Mouse (Mus musculus) left cerebral cortex, adult 18-20 months (tissue): ENCODE measurements around the gene Ipo7. TPM values are rescaled to one million over a fixed set of nuclear protein-coding genes. Genes with fewer than 3 reads are reported as not detected.

Experiments used
- DNase-seq, 2 experiments: peaks; one replicate each; pipeline ENCODE4 v3.0.0; 2021 to 2022; ENCODE audit warnings: low spot score in 2 of 2, mixed read lengths in 1 of 2
- total RNA-seq, 2 experiments: library from RNA; stranded (reverse); gene quantifications; 2 replicates each; pipeline ENCODE4 v1.2.3; 2021

The Ipo7 gene
- total RNA-seq, 2 experiments from 2014 or later = 98.4 to 106 TPM

DNA sequence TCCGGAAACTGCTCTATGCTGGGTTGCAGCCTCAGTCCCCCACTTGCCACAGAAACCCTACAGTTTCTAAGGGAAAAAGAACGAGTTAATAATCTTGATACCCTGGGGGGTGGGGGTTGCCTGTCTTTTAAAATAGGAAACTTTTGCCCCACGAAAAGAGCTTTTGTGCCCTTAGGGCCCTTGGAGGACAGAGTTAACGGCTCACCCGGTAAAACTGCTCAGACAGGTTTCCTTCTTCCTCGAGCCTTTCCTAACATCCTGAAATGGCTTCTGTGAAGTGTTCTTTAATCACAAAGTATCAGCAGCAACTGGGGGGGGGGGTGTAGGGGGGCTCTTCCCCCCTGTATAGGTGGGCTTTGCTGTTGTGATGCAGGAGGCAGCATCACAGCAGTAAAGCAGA, 82.8 kb downstream of the Ipo7 start:
- no peak for DNase-seq

DNA sequence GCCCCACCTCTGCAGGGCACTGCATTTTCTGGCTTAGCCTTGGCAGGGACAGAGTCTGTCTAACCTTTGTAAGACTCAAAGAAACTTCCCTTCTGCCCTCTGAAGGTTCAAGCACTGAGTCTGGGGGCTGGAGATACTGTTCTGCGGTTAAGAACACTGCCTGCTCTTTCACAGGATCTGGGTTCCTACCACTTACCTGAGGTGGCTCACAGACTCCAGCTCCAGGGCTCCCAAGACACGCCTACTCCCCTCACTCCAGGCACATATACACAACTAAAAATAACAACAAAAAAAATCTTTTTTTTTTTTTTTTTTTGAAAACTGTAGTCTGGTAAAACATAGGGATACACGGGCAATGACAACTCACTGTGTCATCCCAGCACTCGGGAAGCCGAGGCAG, 83.2 kb downstream of the Ipo7 start:
- DNase-seq = no peak

DNA sequence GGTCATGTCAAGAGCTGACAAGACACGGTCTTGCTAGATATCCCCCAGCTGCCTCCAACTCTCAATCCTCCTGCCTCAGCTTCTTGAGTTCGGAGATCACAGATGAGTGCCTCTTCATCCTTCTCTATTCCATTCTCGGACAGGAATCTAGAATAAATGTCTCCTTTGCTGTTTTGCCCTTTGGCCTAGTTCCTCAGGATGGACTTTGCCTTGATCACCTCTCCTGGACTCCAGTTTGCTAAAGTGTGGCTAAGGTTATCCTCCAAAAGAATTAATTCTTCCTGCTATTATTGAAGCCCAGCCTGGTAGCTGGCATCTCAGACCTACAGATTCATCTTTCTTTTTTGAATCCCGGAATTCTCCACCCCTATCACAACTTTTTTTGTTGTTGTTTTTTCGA, 87.0 kb downstream of the Ipo7 start:
- no peak for DNase-seq

Other genes with a start within 250 kb of the Ipo7 start
- gene Nrip3, start 236.2 kb upstream of the Ipo7 start, total RNA-seq = 10 to 100 TPM; 82.9 to 87.3 TPM
- 1 to 10 TPM in 1 of 2 experiments, under 1 TPM in 1; 0.93 to 1.1 TPM for gene Scube2, start 152.6 kb upstream of the Ipo7 start, total RNA-seq
- 100 to 1,000 TPM; 222 to 227 TPM for gene Dennd5a, start 57.8 kb upstream of the Ipo7 start, total RNA-seq
- 10 to 100 TPM; 55.1 to 61.4 TPM for gene Tmem41b, start 31.3 kb upstream of the Ipo7 start, total RNA-seq
- gene Zfp143, start 42.9 kb downstream of the Ipo7 start, total RNA-seq = 10 to 100 TPM; 10.9 to 13.0 TPM
- 10 to 100 TPM; 27.3 to 27.4 TPM for gene Wee1, start 103.8 kb downstream of the Ipo7 start, total RNA-seq
- 10 to 100 TPM; 12.3 to 13.1 TPM for gene Swap70, start 203.4 kb downstream of the Ipo7 start, total RNA-seq